Mouse (Mus musculus) neural tube, embryonic 14.5 days (tissue): ENCODE data around the gene Prdx6. TPM values are rescaled to one million over a fixed set of nuclear protein-coding genes. Genes with fewer than 3 reads are reported as not detected.
"Not testable (repeated sequence)": the region's sequence is repeated elsewhere in the genome, so short reads cannot be mapped to it uniquely, and the experiment has no call there.

ENCODE experiments used
- ATAC-seq: fragments of 200-750 bp; cut with Nextera tagmentation; 2 replicates; pipeline ENCODE4 v1.8.0; 2017; ENCODE audit warnings: low read depth, mild to moderate bottlenecking, moderate TSS enrichment, moderate library complexity
- H3K27ac ChIP-seq: fragments of 300-500 bp; sonication (generic); 2 replicates; pipeline ENCODE4 v1.5.1; 2014; ENCODE audit warnings: low read depth, mild to moderate bottlenecking, control low read depth, low read length, moderate library complexity, mixed read lengths
- H3K27me3 ChIP-seq: fragments of 300-500 bp; sonication (generic); 2 replicates; pipeline ENCODE4 v1.6.1; 2014; ENCODE audit warnings: low read length; ENCODE audit not compliant: control insufficient read depth, insufficient read depth
- H3K36me3 ChIP-seq: fragments of 300-500 bp; sonication (generic); 2 replicates; pipeline ENCODE4 v1.6.1; 2014; ENCODE audit warnings: low read length, mixed read lengths; ENCODE audit not compliant: control insufficient read depth, insufficient read depth
- H3K4me1 ChIP-seq: fragments of 300-500 bp; sonication (generic); 2 replicates; pipeline ENCODE4 v1.6.1; 2014; ENCODE audit warnings: low read length; ENCODE audit not compliant: control insufficient read depth, insufficient read depth
- H3K4me2 ChIP-seq: fragments of 300-500 bp; sonication (generic); 2 replicates; pipeline ENCODE4 v1.6.1; 2014; ENCODE audit warnings: mild to moderate bottlenecking, low read depth, low read length, control low read depth
- H3K4me3 ChIP-seq: fragments of 300-500 bp; sonication (generic); 2 replicates; pipeline ENCODE4 v1.5.1; 2014; ENCODE audit warnings: low read depth, low read length, control low read depth, mixed read lengths
- H3K9ac ChIP-seq: fragments of 300-500 bp; sonication (generic); replicated peaks from 2 replicates; pipeline ENCODE4 v1.6.1; 2014; ENCODE audit warnings: low read depth, mild to moderate bottlenecking, control low read depth, low read length, mixed read lengths
- H3K9me3 ChIP-seq: fragments of 300-500 bp; sonication (generic); 2 replicates; pipeline ENCODE4 v1.6.1; 2016; ENCODE audit warnings: low read length; ENCODE audit not compliant: control insufficient read depth
- WGBS: fragments of 180-500 bp; shearing (Covaris S2); extraction: QIAGEN DNeasy Blood & Tissue Kit; methylation state at CpG from one replicate; pipeline ENCODE4 v1.1.7; 2014; 5-methylcytosine and 5-hydroxymethylcytosine counted together
- polyA plus RNA-seq: library from polyadenylated mRNA; unstranded; fragments of >200 nt; fragmentation: Nextera tagmentation; extraction: Ambion mirVana; gene quantifications from 2 replicates; pipeline ENCODE4 v1.2.1, GENCODE M21; 2014

Prdx6 gene
- polyA plus RNA-seq, 1 experiment from 2014 or later: 154 TPM

GRCm38 (mm10) chr1:161196364-161196763 is 54.7 kb downstream of the Prdx6 start:
- H3K36me3 ChIP-seq, H3K9me3 ChIP-seq, H3K4me1 ChIP-seq, H3K9ac ChIP-seq, H3K27ac ChIP-seq, H3K27me3 ChIP-seq: not testable (repeated sequence)
- Histone ChIP-seq H3K4me2 (peak overlapping the region; percentile 58), H3K4me3 (peak overlapping the region; percentile 30)
- 41% methylated on average over 11 of the region's 11 CpGs for WGBS
- peak; percentile 12 for ATAC-seq

- WGBS: 0% methylated on average over 16 of the region's 16 CpGs
- Histone ChIP-seq H3K27ac (peak overlapping the region; percentile 55; the same call in 1 of the 2 replicates), H3K4me1 (no peaks in the 10 kb centered on the region), H3K4me2 (peak overlapping the region; percentile 58), H3K27me3 (no peaks in the 10 kb centered on the region), H3K9me3 (no peaks in the 10 kb centered on the region), H3K9ac (no peak overlapping the region), H3K4me3 (peak overlapping the region; percentile 30), H3K36me3 (no peaks in the 10 kb centered on the region)
- ATAC-seq: peak; percentile 97
Observed at GRCm38 (mm10) chr1:161195541-161196351, 55.3 kb downstream of the Prdx6 start.

DNA sequence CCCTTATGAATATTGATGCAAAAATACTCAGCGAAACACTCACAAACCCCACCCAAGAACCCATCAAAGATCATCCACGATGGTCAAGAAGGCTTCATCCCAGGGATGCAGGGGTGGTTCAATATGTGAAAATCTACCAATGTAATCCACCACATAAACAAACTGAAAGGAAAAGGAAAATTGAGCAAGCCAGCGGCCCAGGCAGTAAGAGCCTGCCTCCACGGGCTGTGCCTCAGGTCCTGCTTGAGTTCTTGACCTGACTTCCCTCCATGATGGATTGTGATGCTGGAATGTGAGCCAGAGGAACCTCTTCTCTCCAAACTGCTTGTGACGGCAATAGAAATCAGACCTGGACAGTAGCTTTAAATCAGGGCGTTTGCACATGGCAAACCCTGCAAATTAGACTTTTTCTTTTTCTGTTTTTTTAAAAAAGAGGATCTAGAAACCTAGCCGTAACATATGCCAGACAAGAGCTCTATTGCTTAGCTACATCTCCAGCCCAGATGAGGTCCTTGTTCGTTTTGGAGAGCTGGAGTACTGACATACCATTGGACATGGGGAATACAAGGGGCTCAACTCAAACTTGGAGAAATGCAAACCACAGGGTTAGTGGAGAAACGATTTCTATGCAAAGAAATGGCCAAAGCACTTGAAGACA is 60.6 kb downstream of the Prdx6 start:
- no peaks in the 10 kb centered on the region for H3K4me1 ChIP-seq
- ATAC-seq: no peak
- no peak overlapping the region for H3K9ac ChIP-seq
- WGBS: 76% methylated on average over 9 of the region's 9 CpGs
- no peak overlapping the region for H3K4me3 ChIP-seq
- no peak overlapping the region for H3K4me2 ChIP-seq
- no peak overlapping the region for H3K27ac ChIP-seq
- no peaks in the 10 kb centered on the region for H3K27me3 ChIP-seq
- H3K36me3 ChIP-seq: no peaks in the 10 kb centered on the region
- H3K9me3 ChIP-seq: no peaks in the 10 kb centered on the region

Other genes starting within 250 kb of the Prdx6 start
- gene Zbtb37, start 216.4 kb downstream of the Prdx6 start, polyA plus RNA-seq: 12.3 and 19.1 TPM in 2 replicates
- 26.4 and 29.3 TPM in 2 replicates for gene Dars2, start 180.6 kb downstream of the Prdx6 start, polyA plus RNA-seq
- 7.8 and 9.3 TPM in 2 replicates for gene Cenpl, start 180.5 kb downstream of the Prdx6 start, polyA plus RNA-seq
- gene Klhl20, start 119.7 kb downstream of the Prdx6 start, polyA plus RNA-seq: 22.6 and 25.3 TPM in 2 replicates
- 24.6 and 28.3 TPM in 2 replicates for gene Ankrd45, start 108.5 kb downstream of the Prdx6 start, polyA plus RNA-seq
- 0.22 and 0.58 TPM in 2 replicates for gene Tex50, start 91.9 kb downstream of the Prdx6 start, polyA plus RNA-seq
- not detected in 2 replicates for gene Tnfsf4, start 144.2 kb upstream of the Prdx6 start, polyA plus RNA-seq
- gene Tnfsf18, start 243.4 kb upstream of the Prdx6 start, polyA plus RNA-seq: not detected in 2 replicates